Mouse (Mus musculus) midbrain, embryonic 12.5 days (tissue): Measurements from ENCODE around the gene Slc27a2. TPM values are rescaled to one million over a fixed set of nuclear protein-coding genes. Genes with fewer than 3 reads are reported as not detected.

Experiments used
- ATAC-seq: fragments of 200-750 bp; cut with Nextera tagmentation; 2 replicates; pipeline ENCODE4 v1.8.0; 2017; ENCODE audit warnings: low read depth, moderate TSS enrichment, moderate library complexity; ENCODE audit not compliant: low FRiP score
- H3K27ac ChIP-seq: fragments of 300-500 bp; sonication (generic); replicated peaks from 2 replicates; pipeline ENCODE4 v1.5.1; 2016; ENCODE audit warnings: mild to moderate bottlenecking
- H3K27me3 ChIP-seq: fragments of 300-500 bp; sonication (generic); 2 replicates; pipeline ENCODE4 v1.6.1; 2016; ENCODE audit warnings: mild to moderate bottlenecking
- H3K36me3 ChIP-seq: fragments of 300-500 bp; sonication (generic); 2 replicates; pipeline ENCODE4 v1.6.1; 2016
- H3K4me1 ChIP-seq: fragments of 300-500 bp; sonication (generic); 2 replicates; pipeline ENCODE4 v1.6.1; 2016
- H3K4me2 ChIP-seq: fragments of 300-500 bp; sonication (generic); replicated peaks from 2 replicates; pipeline ENCODE4 v1.6.1; 2016; ENCODE audit warnings: mild to moderate bottlenecking, moderate library complexity
- H3K4me3 ChIP-seq: fragments of 300-500 bp; sonication (generic); 2 replicates; pipeline ENCODE4 v1.5.1; 2016; ENCODE audit warnings: mild to moderate bottlenecking
- H3K9ac ChIP-seq: fragments of 300-500 bp; sonication (generic); replicated peaks from 2 replicates; pipeline ENCODE4 v1.6.1; 2016; ENCODE audit warnings: mild to moderate bottlenecking, moderate library complexity
- H3K9me3 ChIP-seq: fragments of 300-500 bp; sonication (generic); 2 replicates; pipeline ENCODE4 v1.6.1; 2016; ENCODE audit warnings: mild to moderate bottlenecking
- whole genome bisulfite sequencing: fragments of 180-500 bp; shearing (Covaris S2); methylation state at CpG from one replicate; pipeline ENCODE4 v1.1.7; 2016; 5-methylcytosine and 5-hydroxymethylcytosine counted together
- polyA plus RNA-seq: library from polyadenylated mRNA; unstranded; fragments of >200 nt; fragmentation: Nextera tagmentation; extraction: Ambion mirVana; gene quantifications from 2 replicates; pipeline ENCODE4 v1.2.1, GENCODE M21; 2016

The Slc27a2 gene
- polyA plus RNA-seq, 1 experiment from 2014 or later, result 4.5 TPM

DNA sequence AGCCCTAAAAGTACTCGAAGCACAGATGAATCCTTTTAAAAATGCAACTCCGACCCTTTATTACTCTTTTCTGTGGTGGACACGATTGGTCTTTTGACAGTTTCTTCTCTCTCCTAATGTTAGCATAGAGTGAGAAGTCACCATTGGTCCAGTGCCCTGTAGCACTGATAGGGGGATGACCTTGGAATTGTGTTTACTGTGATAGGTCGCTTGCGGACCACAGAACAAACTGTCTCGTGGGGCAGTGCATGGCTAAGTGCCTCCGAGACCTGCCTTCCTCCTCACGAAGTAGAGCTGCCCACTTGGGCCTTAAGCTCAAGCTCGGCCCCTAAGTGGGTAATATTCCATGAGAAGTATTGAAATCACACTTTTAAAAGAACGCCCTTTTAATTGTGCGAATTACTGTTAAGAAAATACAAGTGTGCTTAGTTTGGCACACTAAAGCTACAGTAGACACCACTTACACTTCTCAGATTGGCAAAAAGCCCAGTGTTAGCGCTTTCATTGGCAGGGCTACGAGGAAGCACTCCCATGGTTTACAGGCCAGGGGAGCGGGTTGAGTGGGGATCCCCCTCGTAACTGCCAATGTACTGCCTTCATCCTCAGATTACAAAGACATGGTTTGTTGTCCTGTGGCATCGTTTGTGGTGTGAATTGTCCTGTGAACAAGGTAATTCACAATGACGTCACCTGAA is 11.4 kb downstream of the Slc27a2 start:
- no peak for ATAC-seq
- Histone ChIP-seq H3K27me3 (no peaks in the 10 kb centered on the region), H3K9me3 (no peaks in the 10 kb centered on the region), H3K4me3 (no peak overlapping the region), H3K27ac (no peak overlapping the region), H3K4me1 (no peaks in the 10 kb centered on the region), H3K9ac (no peak overlapping the region), H3K36me3 (no peaks in the 10 kb centered on the region), H3K4me2 (no peak overlapping the region)
- WGBS, result 85% methylated on average over 17 of the region's 17 CpGs

DNA sequence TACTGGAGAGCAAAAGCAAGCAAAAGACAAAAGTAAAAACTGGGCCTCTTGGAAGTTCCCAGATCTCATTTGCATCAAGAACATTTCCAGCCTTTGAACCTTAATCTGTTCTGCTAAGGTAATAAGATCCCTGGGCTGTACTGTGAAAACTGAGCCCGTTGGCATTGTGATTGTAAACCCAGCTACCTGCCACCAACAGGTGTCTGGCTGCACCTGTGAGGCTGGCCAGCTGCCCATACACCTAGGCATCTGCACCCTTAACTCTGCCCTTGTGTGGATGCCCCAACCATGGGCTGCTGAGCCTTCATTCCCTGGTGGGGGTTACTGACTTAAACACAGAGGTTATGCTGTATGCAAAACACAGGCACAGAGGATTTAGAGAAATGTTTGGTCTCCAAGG is 20.0 kb downstream of the Slc27a2 start:
- no peak overlapping the region for H3K27ac ChIP-seq
- no peaks in the 10 kb centered on the region for H3K4me1 ChIP-seq
- no peak overlapping the region for H3K4me2 ChIP-seq
- H3K27me3 ChIP-seq, result no peaks in the 10 kb centered on the region
- 90% methylated on average over 1 of the region's 1 CpGs for WGBS
- ATAC-seq, result no peak
- no peak overlapping the region for H3K9ac ChIP-seq
- no peak overlapping the region for H3K4me3 ChIP-seq
- H3K9me3 ChIP-seq, result 0 out of 2 replicates have a peak, but pooled peaks cover 4% of the 10 kb centered on the region
- H3K36me3 ChIP-seq, result no peaks in the 10 kb centered on the region

DNA sequence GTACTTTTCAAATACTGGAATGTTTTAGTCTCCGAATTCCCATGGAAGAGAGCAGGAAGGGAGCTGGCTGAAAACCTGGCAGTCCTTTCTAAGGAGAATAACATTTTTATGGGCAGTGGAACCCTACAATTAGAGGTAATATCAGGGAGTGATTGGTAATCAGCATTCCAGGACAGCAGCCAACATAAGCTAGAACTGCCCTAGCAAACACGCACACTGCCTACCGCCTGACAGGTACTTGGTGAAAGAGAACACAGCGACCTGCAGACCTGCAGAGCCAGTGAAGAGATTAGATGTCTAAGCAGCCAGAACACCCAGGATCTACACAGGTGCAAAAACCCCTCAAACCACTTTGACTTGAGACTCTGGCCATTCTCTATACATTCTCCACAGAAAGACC is 20.5 kb downstream of the Slc27a2 start:
- no peak overlapping the region for H3K4me3 ChIP-seq
- 0 out of 2 replicates have a peak, but pooled peaks cover 4% of the 10 kb centered on the region for H3K9me3 ChIP-seq
- no peaks in the 10 kb centered on the region for H3K4me1 ChIP-seq
- H3K4me2 ChIP-seq, result no peak overlapping the region
- ATAC-seq, result no peak
- WGBS, result 89% methylated on average over 4 of the region's 4 CpGs
- H3K27ac ChIP-seq, result no peak overlapping the region
- no peaks in the 10 kb centered on the region for H3K27me3 ChIP-seq
- H3K36me3 ChIP-seq, result no peaks in the 10 kb centered on the region
- no peak overlapping the region for H3K9ac ChIP-seq

DNA sequence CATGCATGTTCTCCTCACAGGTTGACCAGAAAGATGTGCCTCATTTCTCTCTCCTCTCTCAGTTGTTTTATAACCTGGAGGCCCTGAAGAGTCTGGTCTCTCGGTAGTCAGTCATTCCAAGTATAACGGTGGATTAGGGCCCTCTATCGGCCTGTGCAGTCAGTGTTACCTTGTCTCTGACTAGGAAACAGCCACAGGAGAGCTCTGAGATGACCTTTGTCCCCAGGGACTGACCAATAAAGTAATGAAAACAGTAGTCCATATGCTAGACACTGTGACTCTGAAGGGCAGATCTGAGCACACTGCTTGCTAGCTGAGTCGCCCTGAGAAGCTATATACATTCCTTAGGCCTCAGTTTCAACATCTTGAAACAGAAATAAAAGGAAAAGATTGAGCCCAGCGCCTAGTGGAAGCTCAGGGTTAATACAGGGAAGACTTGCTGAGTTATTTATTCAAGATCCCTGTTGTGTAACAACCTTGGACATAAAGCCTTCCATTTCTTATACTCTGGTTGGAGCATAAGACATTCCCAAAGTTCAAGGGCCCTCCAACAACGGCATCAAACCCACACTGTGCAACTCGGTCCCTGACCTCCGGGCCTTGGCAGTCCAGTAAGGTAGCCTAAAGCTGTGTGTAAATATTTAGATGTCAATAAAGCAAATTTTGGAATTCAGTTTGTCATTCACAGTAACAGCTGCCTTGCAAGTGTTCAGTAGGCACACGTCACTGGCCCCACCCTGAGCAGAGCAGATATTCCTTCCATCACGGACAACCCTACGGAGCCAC is 23.4 kb downstream of the Slc27a2 start:
- Histone ChIP-seq H3K36me3 (no peaks in the 10 kb centered on the region), H3K27me3 (no peaks in the 10 kb centered on the region), H3K9me3 (0 out of 2 replicates have a peak, but pooled peaks cover 4% of the 10 kb centered on the region), H3K27ac (no peak overlapping the region), H3K9ac (no peak overlapping the region), H3K4me2 (no peak overlapping the region), H3K4me3 (no peak overlapping the region), H3K4me1 (no peaks in the 10 kb centered on the region)
- no peak for ATAC-seq
- 85% methylated on average over 11 of the region's 11 CpGs for WGBS

DNA sequence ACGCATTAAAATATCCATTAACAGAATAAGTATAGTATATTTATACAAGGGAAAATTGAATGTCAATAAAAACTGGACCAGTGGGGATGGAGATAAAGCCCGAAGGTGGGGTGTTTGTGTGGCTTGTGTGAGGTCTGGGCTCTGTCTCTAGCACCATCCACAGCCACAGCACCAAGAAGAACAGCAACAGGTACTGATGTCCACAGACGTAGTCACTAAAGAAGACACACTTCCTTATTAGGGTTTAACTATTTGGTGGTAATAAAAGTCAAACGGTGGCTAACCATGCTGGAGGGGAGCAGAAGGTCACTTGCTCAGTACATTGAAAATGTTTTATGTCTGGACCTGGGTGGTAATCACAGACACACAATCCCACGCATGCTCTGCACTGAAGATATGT is 25.2 kb downstream of the Slc27a2 start:
- H3K4me2 ChIP-seq, result no peak overlapping the region
- no peak overlapping the region for H3K9ac ChIP-seq
- no peak for ATAC-seq
- no peaks in the 10 kb centered on the region for H3K36me3 ChIP-seq
- no peak overlapping the region for H3K27ac ChIP-seq
- no peaks in the 10 kb centered on the region for H3K4me1 ChIP-seq
- WGBS, result 89% methylated on average over 5 of the region's 5 CpGs
- H3K9me3 ChIP-seq, result no peaks in the 10 kb centered on the region
- no peak overlapping the region for H3K4me3 ChIP-seq
- H3K27me3 ChIP-seq, result no peaks in the 10 kb centered on the region

DNA sequence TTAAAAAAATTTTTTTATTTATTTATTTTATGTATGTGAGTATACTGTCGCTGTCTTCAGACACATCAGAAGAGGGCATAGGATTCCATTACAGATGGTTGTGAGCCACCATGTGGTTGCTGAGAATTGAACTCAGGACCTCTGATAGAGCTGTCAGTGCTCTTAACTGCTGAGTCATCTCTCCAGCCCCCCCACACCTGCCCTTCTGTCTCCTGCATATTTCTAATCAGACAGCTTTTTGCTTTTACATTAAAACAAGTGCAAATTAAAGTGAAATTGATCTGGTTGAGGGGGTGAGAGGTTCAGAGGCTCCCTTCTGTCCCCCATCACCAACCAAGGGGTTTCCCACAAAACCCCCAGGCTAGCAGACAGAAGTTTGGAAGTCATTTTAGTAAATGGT is 27.1 kb downstream of the Slc27a2 start:
- no peak overlapping the region for H3K9ac ChIP-seq
- H3K27ac ChIP-seq, result no peak overlapping the region
- no peak overlapping the region for H3K4me3 ChIP-seq
- H3K4me2 ChIP-seq, result no peak overlapping the region
- 94% methylated on average over 1 of the region's 1 CpGs for WGBS
- ATAC-seq, result no peak
- H3K9me3 ChIP-seq, result no peaks in the 10 kb centered on the region
- no peaks in the 10 kb centered on the region for H3K4me1 ChIP-seq
- H3K27me3 ChIP-seq, result no peaks in the 10 kb centered on the region
- no peaks in the 10 kb centered on the region for H3K36me3 ChIP-seq

DNA sequence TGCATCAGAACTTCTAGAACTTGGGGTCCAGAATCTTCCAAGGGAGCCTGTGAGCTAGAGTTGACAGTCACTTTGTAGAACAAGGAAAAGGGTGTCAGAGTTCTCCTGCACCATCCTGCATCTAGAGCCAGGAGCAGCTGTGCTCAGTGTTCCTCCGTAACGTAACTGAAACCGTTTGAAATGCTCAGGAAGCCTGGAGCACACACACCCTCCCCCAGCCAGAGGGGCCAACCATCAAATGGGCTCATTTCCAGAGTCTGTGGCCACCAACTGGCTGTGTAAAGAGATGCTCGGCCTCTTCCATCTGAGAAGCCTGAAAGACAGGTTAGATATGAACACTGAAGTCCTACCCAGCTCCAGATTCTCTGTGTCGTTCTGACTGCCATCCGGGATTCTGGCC is 31.8 kb downstream of the Slc27a2 start:
- H3K4me2 ChIP-seq, result no peak overlapping the region
- 77% methylated on average over 6 of the region's 6 CpGs for WGBS
- H3K27ac ChIP-seq, result no peak overlapping the region
- H3K4me1 ChIP-seq, result no peaks in the 10 kb centered on the region
- no peaks in the 10 kb centered on the region for H3K36me3 ChIP-seq
- no peak for ATAC-seq
- no peak overlapping the region for H3K9ac ChIP-seq
- H3K9me3 ChIP-seq, result no peaks in the 10 kb centered on the region
- no peak overlapping the region for H3K4me3 ChIP-seq
- no peaks in the 10 kb centered on the region for H3K27me3 ChIP-seq

DNA sequence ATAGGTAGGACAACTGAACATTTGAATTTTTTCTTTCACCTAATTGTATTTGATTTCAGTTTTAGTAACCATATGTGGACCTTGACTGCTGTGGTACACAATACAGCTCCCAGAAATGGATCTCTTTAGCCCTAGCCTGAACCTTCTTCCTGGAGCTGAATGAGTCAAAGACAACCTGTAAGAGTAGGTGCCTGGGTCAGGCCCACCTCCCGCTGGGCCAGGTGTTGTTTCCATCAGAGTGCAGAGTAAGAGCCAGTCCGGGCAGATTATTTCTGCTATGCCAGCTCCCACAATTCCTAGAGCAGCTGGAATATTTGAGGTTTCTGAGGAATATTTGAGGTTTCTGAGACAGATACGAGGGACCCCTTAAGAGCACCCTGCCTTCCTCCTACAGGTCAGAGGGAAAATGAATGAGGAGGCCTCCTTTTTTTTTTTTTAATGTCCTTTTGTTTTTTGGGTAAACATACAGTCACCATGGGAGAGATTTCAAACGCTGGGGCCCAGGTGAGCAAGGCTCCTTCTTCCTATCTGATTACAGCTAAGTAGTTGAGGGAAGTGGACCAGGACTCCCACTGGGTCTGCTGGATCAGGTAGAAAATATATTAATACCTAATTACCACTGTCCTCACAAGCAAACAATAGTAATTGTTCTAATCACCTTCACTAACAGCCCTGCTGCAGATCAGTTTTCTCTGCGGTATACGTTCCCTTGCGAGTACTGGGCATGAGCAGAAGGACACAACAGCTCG is 32.6 kb downstream of the Slc27a2 start:
- Histone ChIP-seq H3K27ac (no peak overlapping the region), H3K4me2 (no peak overlapping the region), H3K9me3 (no peaks in the 10 kb centered on the region), H3K4me1 (no peaks in the 10 kb centered on the region), H3K4me3 (no peak overlapping the region), H3K27me3 (no peaks in the 10 kb centered on the region), H3K9ac (no peak overlapping the region), H3K36me3 (no peaks in the 10 kb centered on the region)
- WGBS, result 83% methylated on average over 8 of the region's 8 CpGs
- ATAC-seq, result no peak

DNA sequence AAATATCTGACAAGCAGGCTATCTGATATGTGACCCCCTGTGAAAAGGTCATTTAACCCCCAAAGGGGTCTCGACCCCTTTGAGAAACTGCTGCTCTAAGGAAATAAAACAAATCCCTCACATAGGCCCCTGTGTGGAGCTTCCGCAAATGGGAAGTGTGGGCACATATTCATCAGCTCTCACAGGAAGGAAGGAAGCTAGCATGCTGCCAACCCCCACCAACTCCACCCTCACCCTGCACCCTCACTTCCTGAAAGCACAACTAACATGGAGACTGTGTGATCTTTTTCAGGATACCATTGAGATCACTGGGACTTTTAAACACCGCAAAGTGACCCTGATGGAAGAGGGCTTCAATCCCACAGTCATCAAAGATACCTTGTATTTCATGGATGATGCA is 35.3 kb downstream of the Slc27a2 start:
- H3K27me3 ChIP-seq, result no peaks in the 10 kb centered on the region
- no peak overlapping the region for H3K4me3 ChIP-seq
- ATAC-seq, result no peak
- no peaks in the 10 kb centered on the region for H3K4me1 ChIP-seq
- H3K27ac ChIP-seq, result no peak overlapping the region
- no peaks in the 10 kb centered on the region for H3K36me3 ChIP-seq
- no peaks in the 10 kb centered on the region for H3K9me3 ChIP-seq
- H3K9ac ChIP-seq, result no peak overlapping the region
- WGBS, result 88% methylated on average over 3 of the region's 3 CpGs
- no peak overlapping the region for H3K4me2 ChIP-seq

DNA sequence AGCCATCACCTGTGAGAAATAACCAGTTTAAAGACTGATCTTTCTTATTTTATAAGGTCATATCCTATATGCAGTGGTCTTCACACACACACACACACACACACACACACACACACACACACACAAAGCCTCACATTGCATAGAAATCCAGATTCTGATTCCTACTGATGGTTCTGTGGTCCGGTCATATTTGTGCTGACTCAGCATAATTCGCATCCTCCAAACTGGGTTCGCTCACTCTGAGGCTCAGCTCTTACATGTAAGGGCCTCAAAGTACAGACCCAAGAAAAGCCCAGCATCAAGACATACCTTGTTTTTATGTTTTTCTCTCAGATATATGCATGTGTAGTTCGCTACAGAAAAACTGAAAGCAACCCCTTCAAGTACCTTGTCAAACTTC is 39.1 kb downstream of the Slc27a2 start:
- no peak for ATAC-seq
- no peaks in the 10 kb centered on the region for H3K36me3 ChIP-seq

DNA sequence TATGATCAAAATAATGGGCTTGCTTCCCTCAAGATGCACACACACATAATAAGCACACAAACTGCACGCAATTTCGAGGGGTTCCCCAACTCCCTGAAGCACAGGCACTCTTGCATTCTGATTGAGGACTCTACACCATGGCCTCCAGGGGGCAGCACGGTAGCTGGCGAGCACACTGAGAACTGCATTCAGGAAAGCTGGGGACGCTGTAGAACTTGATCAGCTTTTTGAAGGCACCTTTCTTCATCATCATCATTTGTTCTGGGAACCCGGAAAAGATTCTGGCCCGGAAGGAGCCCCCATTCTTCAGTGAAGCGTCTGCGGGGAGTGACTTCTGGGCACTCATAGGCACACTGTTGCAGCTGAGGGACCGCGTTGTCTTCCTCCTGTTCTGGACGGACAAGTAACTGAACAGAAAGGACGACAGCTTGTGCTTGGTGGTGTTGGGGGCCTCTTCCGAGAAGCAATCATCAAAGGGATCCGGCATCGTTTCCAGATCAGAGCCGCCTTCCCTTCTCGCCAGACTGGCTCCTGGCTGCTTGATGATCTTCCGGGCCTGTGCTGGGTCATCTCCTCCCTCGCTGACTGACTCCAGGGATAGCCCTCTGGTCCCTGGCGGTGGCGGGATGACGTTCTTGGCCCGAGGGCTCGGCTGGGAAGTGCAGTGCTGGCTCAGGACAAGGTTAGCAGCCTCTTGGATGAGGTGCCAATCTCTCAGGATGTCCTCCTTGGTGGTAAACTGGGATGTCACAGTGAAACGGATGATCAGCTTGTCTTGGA is 41.8 kb downstream of the Slc27a2 start:
- H3K4me3 ChIP-seq, result peak overlapping the region; percentile 24
- no peaks in the 10 kb centered on the region for H3K36me3 ChIP-seq
- H3K9me3 ChIP-seq, result no peaks in the 10 kb centered on the region
- peak overlapping the region; percentile 49 for H3K4me2 ChIP-seq
- H3K4me1 ChIP-seq, result no peaks in the 10 kb centered on the region
- peak; percentile 52; the same call in 1 of the 2 replicates for ATAC-seq
- no peak overlapping the region for H3K27ac ChIP-seq
- no peaks in the 10 kb centered on the region for H3K27me3 ChIP-seq
- WGBS, result 38% methylated on average over 26 of the region's 26 CpGs
- no peak overlapping the region for H3K9ac ChIP-seq

More for the DNA sequence above, 39.1 kb downstream of the Slc27a2 start:
- Histone ChIP-seq H3K27ac (no peak overlapping the region), H3K9ac (no peak overlapping the region), H3K9me3 (no peaks in the 10 kb centered on the region), H3K4me2 (no peak overlapping the region), H3K4me1 (no peaks in the 10 kb centered on the region), H3K4me3 (no peak overlapping the region), H3K27me3 (no peaks in the 10 kb centered on the region)
- 89% methylated on average over 4 of the region's 4 CpGs for WGBS
